Mouse (Mus musculus) B cell, adult 2 months (primary cell): ENCODE measurements around the gene Spag7.
A peak's percentile ranks its signal among the peaks of the same experiment; 100 is the strongest.

Experiments used
- DNase-seq, 2 experiments: peaks; one replicate each; pipeline ENCODE4 v3.0.0; 2022

Gene Spag7

DNA sequence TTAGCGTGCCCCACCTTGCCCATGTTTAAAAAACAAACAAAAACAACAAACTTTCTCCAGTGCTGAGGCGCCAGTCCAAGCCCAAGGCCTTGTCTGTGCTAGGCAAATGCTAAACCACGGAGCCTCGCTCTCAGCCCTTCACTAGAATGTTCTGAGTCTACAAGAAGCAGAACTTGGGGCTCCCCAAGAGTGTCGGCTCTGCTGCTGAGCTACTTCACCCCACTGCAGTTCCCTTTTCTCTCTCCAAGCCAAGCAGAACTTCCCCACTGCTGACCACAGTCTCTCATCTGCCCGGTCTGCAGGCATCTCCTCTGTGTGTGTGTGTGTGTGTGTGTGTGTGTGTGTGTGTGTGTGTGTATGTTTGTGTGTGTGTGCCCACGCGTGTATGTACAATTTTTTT is 10.7 kb upstream of the Spag7 start:
- DNase-seq: peak; percentile 60 to 64

DNA sequence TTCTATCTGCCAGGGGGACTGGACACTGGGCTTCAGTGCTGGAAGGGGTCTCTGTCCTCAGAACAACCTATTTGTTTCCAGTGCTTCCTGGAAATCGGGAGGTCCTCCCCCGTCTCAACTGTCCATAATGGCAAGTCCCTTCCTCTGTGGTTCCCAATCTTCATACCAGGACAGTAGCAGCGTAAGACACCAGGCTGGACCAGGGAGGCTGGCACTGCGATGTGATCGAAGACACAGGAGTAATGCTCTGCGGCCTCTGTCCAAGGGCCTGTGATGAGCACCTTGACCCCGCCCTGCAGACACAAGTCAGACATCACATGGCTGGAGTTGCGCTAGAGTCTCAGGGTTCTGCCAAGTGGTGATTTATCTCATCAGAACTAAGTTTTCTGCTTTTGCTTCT is 10.1 kb upstream of the Spag7 start:
- no peak for DNase-seq

GRCm38 (mm10) chr11:70678576-70678975 is 9.4 kb upstream of the Spag7 start:
- no peak for DNase-seq

- no peak for DNase-seq
Measured at GRCm38 (mm10) chr11:70678092-70678491, 8.9 kb upstream of the Spag7 start.

GRCm38 (mm10) chr11:70674501-70674900 is 5.3 kb upstream of the Spag7 start:
- DNase-seq: no peak

DNA sequence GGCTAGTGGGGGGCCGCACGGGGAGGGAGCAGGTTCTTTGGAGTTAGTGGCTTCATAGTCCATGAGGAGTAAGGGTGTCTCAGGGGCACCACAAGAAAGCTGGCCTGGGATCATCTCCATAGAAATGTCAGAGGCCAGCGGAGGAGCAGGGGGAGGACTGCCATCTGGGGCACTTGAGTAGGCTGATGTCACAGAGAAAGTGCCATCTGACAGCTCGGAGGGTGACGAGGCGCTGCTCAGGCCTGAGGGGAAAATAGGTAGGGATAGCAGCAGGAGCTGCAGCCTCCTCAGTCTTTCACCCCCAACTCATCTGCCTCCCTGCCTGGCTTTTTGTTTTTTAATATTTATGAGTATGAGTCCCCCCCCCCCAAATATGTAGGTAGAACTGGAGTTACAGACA is 4.8 kb upstream of the Spag7 start:
- no peak for DNase-seq

- DNase-seq: no peak
Measured at GRCm38 (mm10) chr11:70671333-70672047, 2.3 kb upstream of the Spag7 start.

GRCm38 (mm10) chr11:70670483-70670882 is 1.3 kb upstream of the Spag7 start:
- no peak for DNase-seq

GRCm38 (mm10) chr11:70669582-70670345 is 548 bp upstream of the Spag7 start:
- peak; percentile 87 to 89 for DNase-seq

GRCm38 (mm10) chr11:70668335-70668770 is 863 bp downstream of the Spag7 start:
- no peak for DNase-seq

DNA sequence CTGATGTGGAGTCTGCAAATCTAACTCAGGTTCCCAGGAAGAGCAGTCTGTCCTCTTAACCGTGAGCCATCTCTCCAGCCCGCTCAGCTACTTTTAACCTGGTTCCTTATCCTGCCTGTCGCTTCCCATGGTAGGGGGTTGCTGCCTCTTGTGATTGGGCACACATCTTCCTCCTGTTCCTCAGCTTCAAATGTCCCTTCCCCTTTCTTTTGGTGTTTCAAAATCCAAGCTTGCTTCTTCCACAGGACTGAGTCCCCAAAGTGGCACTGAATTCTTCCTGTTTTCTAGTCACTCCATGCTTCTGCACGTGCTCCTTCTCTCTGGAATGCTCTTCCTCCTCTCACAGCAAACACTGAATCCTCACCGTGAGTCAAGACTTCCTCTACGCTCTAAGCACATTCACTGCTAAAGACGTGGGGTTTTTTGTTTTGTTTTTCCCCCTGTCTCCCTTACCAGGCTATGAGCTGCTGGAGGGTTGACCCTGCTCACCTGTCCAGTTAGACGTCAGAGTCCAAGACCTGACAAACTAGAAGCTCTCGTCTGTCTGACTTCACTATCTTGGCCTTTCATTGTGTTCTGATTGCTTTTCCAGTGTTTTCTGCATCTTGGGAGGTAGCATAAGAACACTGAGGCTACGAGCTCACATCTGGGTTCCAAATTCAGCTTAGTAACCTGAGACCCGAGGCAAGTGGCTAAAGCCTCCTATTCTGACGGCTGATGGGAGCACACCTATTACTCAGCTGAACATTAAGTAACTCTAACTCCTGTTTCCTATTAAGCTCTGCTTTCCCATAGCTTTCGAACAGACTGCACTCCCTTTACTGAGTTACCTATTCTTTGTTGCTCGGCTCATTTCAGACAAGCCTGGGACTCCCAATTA is 1.7 kb downstream of the Spag7 start:
- no peak for DNase-seq

- no peak for DNase-seq
Measured at GRCm38 (mm10) chr11:70666687-70667086, 2.5 kb downstream of the Spag7 start.

DNA sequence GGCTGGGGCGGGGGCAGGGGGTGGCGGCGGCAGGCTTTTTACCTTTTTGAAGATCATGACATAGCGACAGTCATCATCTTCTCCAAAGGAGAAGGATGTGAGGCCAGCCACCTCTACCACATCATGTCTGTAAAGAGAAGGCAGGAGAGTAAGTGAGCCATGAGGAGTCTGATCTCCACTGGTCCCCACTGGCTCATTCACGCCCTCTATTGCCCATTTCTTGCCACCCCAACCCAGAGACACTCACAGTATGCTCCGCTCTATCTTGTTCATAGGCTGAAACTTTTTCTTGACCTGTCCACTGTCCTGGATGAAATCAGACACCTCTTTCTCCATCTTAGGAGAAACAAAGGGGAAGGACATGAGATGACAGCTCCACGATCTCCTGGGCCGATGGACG is 4.5 kb downstream of the Spag7 start:
- no peak for DNase-seq

DNA sequence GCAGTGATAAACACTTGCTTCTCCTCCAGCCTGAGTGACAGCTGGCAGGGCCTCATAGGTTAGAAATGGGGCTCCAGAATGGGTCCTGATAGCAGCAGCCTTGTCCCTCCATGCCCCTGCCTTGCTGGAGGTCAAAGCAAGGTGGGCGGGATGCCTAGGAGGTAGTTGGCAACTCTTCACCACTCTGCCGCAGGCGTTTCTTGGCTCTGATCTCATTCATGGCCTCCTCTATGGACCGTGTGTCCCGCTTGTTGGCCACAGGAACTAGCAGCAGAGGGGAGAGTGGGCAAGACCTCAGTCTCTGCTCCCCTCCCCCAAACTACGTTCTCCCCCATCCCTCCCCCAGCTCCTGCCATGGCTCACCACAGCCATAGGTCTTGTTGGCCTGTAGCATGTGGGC is 5.3 kb downstream of the Spag7 start:
- no peak for DNase-seq

GRCm38 (mm10) chr11:70663101-70663500 is 6.1 kb downstream of the Spag7 start:
- no peak for DNase-seq

GRCm38 (mm10) chr11:70660571-70660970 is 8.6 kb downstream of the Spag7 start:
- DNase-seq: no peak

GRCm38 (mm10) chr11:70658942-70659341 is 10.3 kb downstream of the Spag7 start:
- no peak for DNase-seq

GRCm38 (mm10) chr11:70658521-70658920 is 10.7 kb downstream of the Spag7 start:
- no peak for DNase-seq

GRCm38 (mm10) chr11:70657991-70658390 is 11.2 kb downstream of the Spag7 start:
- no peak for DNase-seq

GRCm38 (mm10) chr11:70657573-70657972 is 11.6 kb downstream of the Spag7 start:
- DNase-seq: no peak

- DNase-seq: no peak
Measured at GRCm38 (mm10) chr11:70656964-70657363, 12.3 kb downstream of the Spag7 start, which contains the start of gene Eno3. Gene Eno3 (plus strand): TSS chr11:70657202.

DNA sequence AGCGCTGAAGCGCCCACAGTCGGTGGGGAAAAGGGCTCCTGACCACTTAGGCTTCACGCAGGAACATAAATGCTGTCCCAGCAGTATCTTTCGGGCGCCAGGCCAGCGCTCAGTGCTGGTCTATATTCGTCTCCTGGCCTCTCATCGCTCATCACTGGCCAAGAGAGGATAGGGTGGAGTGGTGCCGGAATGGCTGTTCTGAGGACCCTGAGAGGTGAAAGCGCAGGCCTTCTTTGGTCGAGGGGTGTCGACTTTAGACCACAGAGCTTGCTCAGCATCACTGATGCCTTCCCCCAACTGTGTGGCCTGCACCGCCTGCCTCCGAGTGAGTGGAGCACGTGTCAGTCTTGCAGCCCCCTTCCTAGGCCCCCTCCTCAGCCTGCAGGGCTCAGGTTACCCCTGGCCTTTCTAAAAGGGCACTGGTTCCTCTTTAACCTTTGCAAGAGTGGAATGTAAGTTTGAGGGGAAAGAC is 12.7 kb downstream of the Spag7 start:
- DNase-seq: no peak
